Mouse (Mus musculus): ENCODE results near the gene Arl14. TPM values are rescaled to one million over a fixed set of nuclear protein-coding genes. Genes with fewer than 3 reads are reported as not detected.
"Not testable (repeated sequence)": the region's sequence is repeated elsewhere in the genome, so short reads cannot be mapped to it uniquely, and the experiment has no call there.

Arl14 gene
- polyA plus RNA-seq, 1 experiment from 2014 or later: not detected

DNA sequence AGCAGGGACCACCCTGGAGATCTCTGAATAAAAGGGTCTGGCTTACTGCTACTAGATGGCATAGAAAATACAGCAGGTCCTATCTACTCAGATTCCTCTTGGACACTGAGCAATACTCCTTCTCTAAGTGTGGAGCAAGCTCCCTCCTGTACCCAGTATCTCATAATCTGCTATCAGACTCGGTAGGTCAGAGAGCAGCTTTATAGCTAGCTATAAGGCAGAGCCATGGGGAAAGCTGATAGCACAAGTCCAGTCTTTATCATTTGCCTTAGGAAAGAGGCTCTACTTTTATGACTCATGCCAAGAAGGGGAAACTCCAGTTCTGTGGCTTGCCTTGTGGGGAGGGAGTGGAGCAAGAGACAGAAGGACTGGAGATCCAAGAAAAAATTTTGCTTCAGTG lies 18.8 kb downstream of the Arl14 start:
- no peak for ATAC-seq (ENCODE audit: low FRiP score, low read depth)
- Histone ChIP-seq H3K9ac (replicated peaks) (no peak overlapping the region), H3K4me1 (no peaks in the 10 kb centered on the region), H3K4me3 (no peak overlapping the region), H3K36me3 (no peaks in the 10 kb centered on the region), H3K27ac (replicated peaks) (no peak overlapping the region), H3K27me3 (peaks cover 5% of the 10 kb centered on the region; the same call in 1 of the 2 replicates), H3K4me2 (replicated peaks) (no peak overlapping the region), H3K9me3 (no peaks in the 10 kb centered on the region)
- 79% methylated on average over 1 of the region's 1 CpGs for WGBS

DNA sequence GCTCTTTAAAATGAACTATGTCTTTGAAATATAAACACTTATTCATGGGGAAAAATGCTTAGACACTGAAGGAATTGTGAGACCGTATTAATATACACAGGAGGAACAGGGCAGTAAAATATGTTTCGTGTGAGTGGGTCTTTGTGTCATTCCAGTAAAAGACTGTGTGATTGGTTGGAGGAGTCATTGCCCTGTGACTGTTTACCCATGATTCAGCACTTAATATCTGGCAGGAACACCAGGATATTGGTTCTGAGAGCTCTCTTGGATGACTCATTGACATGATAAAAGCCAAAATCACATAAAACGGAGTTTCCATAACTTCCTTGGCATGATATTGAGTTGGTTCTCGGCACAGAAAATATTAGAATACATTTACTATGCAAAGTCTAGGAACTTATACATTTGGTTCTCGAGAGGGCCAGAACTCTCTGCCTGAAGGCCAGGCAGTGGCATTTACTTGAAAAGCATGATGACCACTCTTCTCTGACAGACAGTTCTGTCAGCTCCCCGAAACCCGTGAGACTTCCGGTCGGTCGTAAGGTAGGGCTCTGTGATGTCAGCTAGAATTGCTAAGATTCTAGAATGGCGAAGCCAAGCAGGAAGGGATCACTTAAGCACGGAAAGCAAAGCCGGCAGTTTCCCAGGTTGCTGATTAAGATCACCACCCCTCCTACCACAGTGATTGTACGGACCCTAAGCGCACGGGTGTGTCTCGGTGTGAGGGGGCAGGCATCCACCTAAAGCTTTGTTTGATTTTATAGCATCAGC lies 31.1 kb downstream of the Arl14 start:
- no peak for ATAC-seq (ENCODE audit: low FRiP score, low read depth)

DNA sequence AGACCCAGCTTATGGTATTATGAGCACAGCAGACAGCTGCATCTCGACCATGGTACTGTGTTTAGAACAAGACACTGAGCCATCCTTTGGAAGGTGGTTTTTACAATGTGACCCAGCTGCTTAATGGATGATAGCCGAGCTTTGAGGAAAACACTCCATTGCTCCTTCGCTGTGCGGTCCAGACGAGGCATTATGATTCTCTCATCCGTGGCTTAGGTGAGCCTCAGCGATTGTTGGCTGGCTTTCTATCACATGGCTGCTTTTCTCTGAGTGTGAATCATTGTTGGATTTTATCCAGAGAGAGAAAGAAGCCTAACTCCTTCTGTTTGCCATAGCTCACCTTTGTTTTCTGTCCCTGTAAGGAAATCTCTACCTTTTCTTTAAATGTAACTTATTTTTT lies 32.5 kb downstream of the Arl14 start:
- Histone ChIP-seq H3K4me1 (no peaks in the 10 kb centered on the region), H3K36me3 (no peaks in the 10 kb centered on the region)
- no peak for ATAC-seq (ENCODE audit: low FRiP score, low read depth)

More for the DNA sequence above, 31.1 kb downstream of the Arl14 start:
- Histone ChIP-seq H3K9me3 (no peaks in the 10 kb centered on the region), H3K4me3 (no peak overlapping the region), H3K9ac (replicated peaks) (no peak overlapping the region), H3K27ac (replicated peaks) (no peak overlapping the region), H3K4me2 (replicated peaks) (no peak overlapping the region), H3K4me1 (no peaks in the 10 kb centered on the region), H3K27me3 (0 out of 2 replicates have a peak, but pooled peaks cover 5% of the 10 kb centered on the region), H3K36me3 (no peaks in the 10 kb centered on the region)
- 92% methylated on average over 17 of the region's 17 CpGs for WGBS

DNA sequence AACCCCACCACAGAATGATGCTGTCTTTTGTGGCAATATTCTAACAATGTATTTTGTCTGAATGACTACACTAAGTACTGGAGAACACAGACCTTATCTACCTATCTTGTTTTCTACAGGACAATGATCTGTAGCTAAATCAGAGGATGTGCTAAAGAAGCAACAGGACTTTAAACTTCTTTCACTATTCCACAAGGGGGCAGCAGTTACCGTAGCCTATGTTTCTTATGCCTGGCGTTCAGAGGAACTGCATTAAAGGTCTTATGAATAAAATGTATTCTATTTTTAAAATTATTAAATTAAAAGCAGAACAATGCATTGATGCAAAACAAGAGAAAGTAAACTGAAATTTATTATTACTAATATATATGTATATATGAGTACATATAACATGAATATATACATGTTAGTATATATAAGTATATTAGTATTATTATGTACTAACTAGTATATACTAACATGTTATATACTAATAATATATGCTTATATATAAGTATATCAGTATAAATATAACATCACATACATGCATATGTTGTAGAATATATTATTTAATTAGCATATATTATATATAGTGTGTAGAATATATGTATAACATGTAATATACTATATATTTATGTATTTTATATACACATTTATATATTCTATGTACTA lies 35.0 kb downstream of the Arl14 start:
- 6% methylated on average over 2 of the region's 2 CpGs for WGBS
- H3K27ac ChIP-seq (replicated peaks): no peak overlapping the region
- no peak overlapping the region for H3K4me3 ChIP-seq
- H3K4me1 ChIP-seq: no peaks in the 10 kb centered on the region
- no peaks in the 10 kb centered on the region for H3K36me3 ChIP-seq
- no peak overlapping the region for H3K9ac ChIP-seq (replicated peaks)
- no peak overlapping the region for H3K4me2 ChIP-seq (replicated peaks)
- H3K27me3 ChIP-seq: 0 out of 2 replicates have a peak, but pooled peaks cover 5% of the 10 kb centered on the region
- ATAC-seq (ENCODE audit: low FRiP score, low read depth): no peak
- H3K9me3 ChIP-seq: no peaks in the 10 kb centered on the region

More for the DNA sequence above, 32.5 kb downstream of the Arl14 start:
- Histone ChIP-seq H3K4me2 (replicated peaks) (no peak overlapping the region), H3K27ac (replicated peaks) (no peak overlapping the region), H3K9ac (replicated peaks) (no peak overlapping the region), H3K4me3 (no peak overlapping the region), H3K27me3 (0 out of 2 replicates have a peak, but pooled peaks cover 5% of the 10 kb centered on the region), H3K9me3 (no peaks in the 10 kb centered on the region)
- WGBS: 68% methylated on average over 7 of the region's 7 CpGs

DNA sequence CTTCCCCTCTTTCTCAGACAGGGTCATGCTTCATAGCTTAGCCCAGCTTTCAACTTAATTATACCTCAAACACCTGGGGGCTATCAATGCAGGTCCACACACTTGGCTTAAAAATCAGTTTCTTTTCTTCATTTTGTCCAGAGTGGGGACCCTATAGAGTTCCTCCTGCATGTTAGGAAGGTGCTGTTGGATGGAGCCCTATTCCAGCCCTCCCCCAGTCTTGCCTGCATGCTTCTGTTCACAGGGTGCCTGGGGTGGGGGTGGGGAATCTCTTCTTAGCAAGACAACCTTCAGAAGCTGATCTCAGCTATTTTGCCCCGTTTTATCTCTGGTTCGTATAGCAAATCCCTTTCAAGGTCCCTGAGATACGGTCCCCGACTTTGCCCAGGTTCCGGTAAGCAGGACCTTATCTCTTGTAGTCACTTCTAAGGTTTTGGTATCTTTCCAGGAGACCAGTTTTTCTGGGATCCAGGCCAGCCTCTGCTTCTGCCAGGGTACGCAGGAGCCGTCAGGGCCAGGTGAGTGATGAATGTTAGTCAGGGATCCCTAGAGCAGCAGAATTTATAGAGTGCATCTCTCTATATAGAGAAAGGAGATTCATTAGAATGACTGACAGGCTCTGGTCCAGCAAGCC lies 40.9 kb downstream of the Arl14 start:
- Histone ChIP-seq H3K27ac (replicated peaks) (no peak overlapping the region), H3K9ac (replicated peaks) (no peak overlapping the region), H3K27me3 (no peaks in the 10 kb centered on the region; the same call in 1 of the 2 replicates), H3K4me3 (no peak overlapping the region), H3K4me2 (replicated peaks) (no peak overlapping the region), H3K4me1 (no peaks in the 10 kb centered on the region), H3K9me3 (no peaks in the 10 kb centered on the region), H3K36me3 (no peaks in the 10 kb centered on the region)
- 90% methylated on average over 7 of the region's 7 CpGs for WGBS
- no peak for ATAC-seq (ENCODE audit: low FRiP score, low read depth)

DNA sequence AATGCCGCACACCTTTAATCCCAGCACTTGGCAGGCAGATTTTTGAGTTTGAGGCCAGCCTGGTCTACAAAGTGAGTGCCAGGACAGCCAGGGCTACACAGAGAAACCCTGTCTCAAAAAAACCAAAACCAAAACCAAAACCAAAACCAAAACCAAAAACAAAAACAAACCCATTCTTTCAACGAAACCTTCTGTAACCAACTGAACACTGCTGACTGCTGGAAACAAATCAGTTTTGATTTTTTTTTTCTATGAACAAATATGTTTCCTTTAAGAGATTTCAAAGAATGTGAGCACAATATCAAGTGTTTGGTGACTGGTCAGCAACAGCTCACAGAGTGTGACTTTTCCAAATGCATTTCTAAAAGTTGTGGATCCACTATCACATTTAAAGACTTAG lies 42.1 kb downstream of the Arl14 start:
- H3K4me2 ChIP-seq (replicated peaks); H3K9me3 ChIP-seq; H3K27me3 ChIP-seq; H3K36me3 ChIP-seq; ATAC-seq (ENCODE audit: low FRiP score, low read depth); H3K4me3 ChIP-seq; H3K9ac ChIP-seq (replicated peaks); H3K4me1 ChIP-seq; H3K27ac ChIP-seq (replicated peaks): not testable (repeated sequence)
- 96% methylated on average over 2 of the region's 2 CpGs for WGBS

DNA sequence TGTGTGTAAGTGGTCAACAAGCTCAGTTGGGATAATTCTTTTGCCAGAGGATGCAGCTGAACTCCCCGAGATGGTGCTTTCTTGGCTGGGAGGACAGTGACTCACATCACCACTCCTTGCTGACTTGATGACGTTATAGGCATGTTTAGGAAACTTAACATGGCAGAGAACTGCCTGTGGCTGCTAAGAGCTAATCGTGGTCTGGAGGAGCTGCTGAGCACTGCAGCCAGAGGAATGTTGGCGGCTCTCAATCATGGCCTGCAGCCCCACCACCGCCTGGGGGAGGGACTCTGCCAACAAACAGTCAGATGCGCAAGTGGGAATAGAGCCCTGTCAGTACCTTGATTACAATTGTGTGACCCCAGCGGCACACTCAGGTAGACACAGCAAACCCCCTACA lies 49.6 kb downstream of the Arl14 start:
- no peaks in the 10 kb centered on the region for H3K9me3 ChIP-seq
- no peak overlapping the region for H3K4me2 ChIP-seq (replicated peaks)
- no peak overlapping the region for H3K4me3 ChIP-seq
- peaks cover 11% of the 10 kb centered on the region; the same call in 1 of the 2 replicates for H3K27me3 ChIP-seq
- H3K4me1 ChIP-seq: peaks cover 8% of the 10 kb centered on the region
- WGBS: 72% methylated on average over 7 of the region's 7 CpGs
- no peak overlapping the region for H3K27ac ChIP-seq (replicated peaks)
- no peak for ATAC-seq (ENCODE audit: low FRiP score, low read depth)
- no peak overlapping the region for H3K9ac ChIP-seq (replicated peaks)
- no peaks in the 10 kb centered on the region for H3K36me3 ChIP-seq

Other genes with a start within 250 kb of the Arl14 start
- gene Ift80, start 217.8 kb upstream of the Arl14 start, polyA plus RNA-seq (2016; fragmentation: Nextera tagmentation; extraction: Ambion mirVana): 16.2 and 20.4 TPM in 2 replicates
- gene Smc4, start 217.7 kb upstream of the Arl14 start, polyA plus RNA-seq (2016; fragmentation: Nextera tagmentation; extraction: Ambion mirVana): 172 and 187 TPM in 2 replicates
- 166 and 171 TPM in 2 replicates for gene Trim59, start 177.7 kb upstream of the Arl14 start, polyA plus RNA-seq (2016; fragmentation: Nextera tagmentation; extraction: Ambion mirVana)
- 52.4 and 63.1 TPM in 2 replicates for gene Kpna4, start 95.3 kb upstream of the Arl14 start, polyA plus RNA-seq (2016; fragmentation: Nextera tagmentation; extraction: Ambion mirVana)
- 23.4 and 23.8 TPM in 2 replicates for gene Ppm1l, start 94.4 kb downstream of the Arl14 start, polyA plus RNA-seq (2016; fragmentation: Nextera tagmentation; extraction: Ambion mirVana)